Mouse (Mus musculus) thymus, adult 2 months (tissue): Measurements from ENCODE around the gene Dnah9. TPM values are rescaled to one million over a fixed set of nuclear protein-coding genes. Genes with fewer than 3 reads are reported as not detected.
A peak's percentile ranks its signal among the peaks of the same experiment; 100 is the strongest.

Experiments used
- DNase-seq: peaks from one replicate; pipeline ENCODE4 v3.0.0; 2021
- H3K27ac ChIP-seq: fragments of 200-500 bp; 2 replicates; pipeline ENCODE4 v1.5.1; 2012; ENCODE audit warnings: low read length, control low read depth; ENCODE audit not compliant: control insufficient read depth, insufficient read depth
- H3K27me3 ChIP-seq: fragments of 200-500 bp; 2 replicates; pipeline ENCODE4 v1.6.1; 2012; ENCODE audit warnings: mild to moderate bottlenecking, low read length, moderate library complexity, mixed read lengths; ENCODE audit not compliant: control insufficient read depth, insufficient read depth
- H3K36me3 ChIP-seq: fragments of 200-500 bp; 2 replicates; pipeline ENCODE4 v1.6.1; 2012; ENCODE audit warnings: mild to moderate bottlenecking, low read length, moderate library complexity; ENCODE audit not compliant: control insufficient read depth, insufficient read depth
- H3K4me1 ChIP-seq: fragments of 200-500 bp; replicated peaks from 2 replicates; pipeline ENCODE4 v1.6.1; 2012; ENCODE audit warnings: low read length; ENCODE audit not compliant: control insufficient read depth, insufficient read depth
- H3K4me3 ChIP-seq: fragments of 200-500 bp; 2 replicates; pipeline ENCODE4 v1.5.1; 2012; ENCODE audit warnings: mild to moderate bottlenecking, low read length, control low read depth, moderate library complexity; ENCODE audit not compliant: control insufficient read depth, insufficient read depth
- CTCF ChIP-seq: fragments of 200-500 bp; IDR thresholded peaks from 2 replicates; pipeline ENCODE4 v1.5.1; 2012; ENCODE audit warnings: mild to moderate bottlenecking, control low read depth, low read length, moderate library complexity, borderline replicate concordance; ENCODE audit not compliant: control insufficient read depth, poor library complexity, insufficient read depth; ENCODE audit errors: extremely low read depth
- POLR2A ChIP-seq: fragments of 200-500 bp; IDR thresholded peaks from 2 replicates; pipeline ENCODE4 v1.6.1; 2012; ENCODE audit warnings: mild to moderate bottlenecking, low read length, control low read depth, moderate library complexity; ENCODE audit not compliant: control insufficient read depth, poor library complexity, insufficient read depth; ENCODE audit errors: extremely low read depth
- WGBS: fragments of 180-500 bp; shearing (Covaris S2); methylation state at CpG from one replicate; pipeline ENCODE4 v1.1.7; 2018; 5-methylcytosine and 5-hydroxymethylcytosine counted together
- polyA plus RNA-seq: library from polyadenylated mRNA; depleted of rRNA; stranded (reverse); fragments of >200 nt; gene quantifications from 2 replicates; pipeline ENCODE4 v1.2.3, GENCODE M21; 2012

Gene Dnah9
- polyA plus RNA-seq, 1 experiment: 2.8 TPM

DNA sequence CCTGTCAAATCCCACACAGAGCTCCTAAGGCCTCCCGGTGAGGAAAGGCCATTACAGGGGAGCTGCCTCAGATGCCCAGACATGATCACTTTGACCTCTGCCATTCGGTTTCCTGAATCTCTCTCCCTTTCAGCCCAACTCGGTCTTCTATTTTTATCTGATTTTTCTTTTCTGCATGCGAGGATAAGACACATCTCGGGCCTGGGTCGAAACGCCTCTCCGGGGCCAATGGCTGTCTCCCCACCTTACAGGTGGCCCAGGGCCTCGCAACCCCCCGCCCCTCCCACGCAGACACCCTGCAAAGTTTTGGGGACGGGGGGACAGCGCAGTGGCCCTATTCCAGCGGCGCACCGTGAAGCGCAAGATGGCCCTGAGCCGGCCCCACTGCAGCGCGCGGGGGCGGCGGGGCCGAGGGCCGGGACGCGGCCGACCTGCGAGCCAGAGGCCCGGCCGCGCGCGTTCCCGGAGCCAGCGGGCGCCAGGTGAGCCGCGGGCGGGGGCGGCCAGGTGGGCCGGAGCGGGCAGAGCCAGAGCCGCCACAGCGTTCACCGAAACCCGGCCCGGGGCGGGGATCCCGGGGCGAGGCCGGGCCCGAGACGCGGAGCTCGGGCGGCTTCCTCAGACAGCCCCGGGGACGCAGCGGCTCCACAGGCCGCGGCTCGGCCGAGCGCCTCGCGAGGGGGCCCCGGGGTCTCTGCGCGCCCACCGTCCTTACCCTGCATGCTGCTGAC is 380.8 kb downstream of the Dnah9 start:
- no peak overlapping the region for H3K27ac ChIP-seq
- WGBS: under 1% methylated on average over 71 of the region's 71 CpGs
- H3K4me3 ChIP-seq: peak overlapping the region; percentile 61
- TF ChIP-seq CTCF (no peak), POLR2A (no peak)
- DNase-seq: peak; percentile 46
- H3K27me3 ChIP-seq: no peaks in the 10 kb centered on the region
- peaks cover 5% of the 10 kb centered on the region; the same call in 1 of the 2 replicates for H3K4me1 ChIP-seq
- no peaks in the 10 kb centered on the region for H3K36me3 ChIP-seq

DNA sequence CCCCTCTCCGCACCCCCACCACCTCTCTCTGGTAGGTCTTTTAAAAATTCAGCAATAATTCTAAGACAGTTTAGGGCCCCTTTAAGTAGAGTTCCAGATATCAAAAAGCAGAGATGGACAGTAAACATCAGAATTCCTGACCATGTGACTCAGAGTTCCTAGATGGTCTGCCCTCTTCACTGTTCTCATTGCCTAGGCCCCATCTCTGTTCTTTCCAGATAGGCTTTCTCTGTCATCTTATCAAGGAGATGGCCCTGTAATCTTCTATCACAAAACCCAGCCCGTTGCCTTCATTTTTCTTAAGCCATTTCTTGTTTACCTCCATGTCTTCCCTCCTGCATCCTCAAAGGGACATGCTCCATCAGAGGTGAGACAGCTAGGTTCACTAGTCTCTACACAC is 382.2 kb downstream of the Dnah9 start:
- Histone ChIP-seq H3K36me3 (no peaks in the 10 kb centered on the region), H3K27me3 (no peaks in the 10 kb centered on the region), H3K4me1 (peaks cover 5% of the 10 kb centered on the region; the same call in 1 of the 2 replicates), H3K4me3 (no peak overlapping the region), H3K27ac (no peak overlapping the region)
- 94% methylated on average over 2 of the region's 2 CpGs for WGBS
- no peak for DNase-seq
- TF ChIP-seq POLR2A (no peak), CTCF (no peak)

GRCm38 (mm10) chr11:65781596-65781995 is 386.8 kb downstream of the Dnah9 start:
- no peak overlapping the region for H3K4me3 ChIP-seq
- peaks cover 5% of the 10 kb centered on the region for H3K36me3 ChIP-seq
- WGBS: 84% methylated on average over 3 of the region's 3 CpGs
- DNase-seq: no peak
- H3K27ac ChIP-seq: no peak overlapping the region
- H3K4me1 ChIP-seq: peaks cover 9% of the 10 kb centered on the region
- no peaks in the 10 kb centered on the region for H3K27me3 ChIP-seq
- no peak for TF ChIP-seq CTCF
- no peak for TF ChIP-seq POLR2A
